Mouse (Mus musculus) erythroid progenitor cell, adult 5-6 weeks (primary cell): Measurements from ENCODE around the gene Sgtb. TPM values are rescaled to one million over a fixed set of nuclear protein-coding genes. Genes with fewer than 3 reads are reported as not detected.

Source experiments
- ATAC-seq: replicated peaks from 2 replicates; pipeline ENCODE4 v1.8.0; 2016; ENCODE audit warnings: moderate number of reproducible peaks, mild to moderate bottlenecking, moderate TSS enrichment, inconsistent platforms; ENCODE audit not compliant: poor library complexity, low FRiP score, severe bottlenecking
- total RNA-seq, 2 experiments: library from RNA; stranded (forward) in 1 of 2; stranded (reverse) in 1 of 2; fragments of 150-400 nt in 1 of 2; fragments of 186-747, 209-891 nt in 1 of 2; gene quantifications; 2 replicates each; pipeline versions ENCODE4 v1.2.3 to v1.2.4; 2015 to 2017; ENCODE audit warnings: low replicate concordance in 2 of 2

Gene Sgtb
- total RNA-seq, 2 experiments from 2014 or later = not detected

- no peak for ATAC-seq
Observed at GRCm38 (mm10) chr13:104108651-104109287, 772 bp upstream of the Sgtb start.

GRCm38 (mm10) chr13:104109816-104110521 is 428 bp downstream of the Sgtb start:
- ATAC-seq = no peak

- no peak for ATAC-seq
Observed at GRCm38 (mm10) chr13:104110526-104110925, 985 bp downstream of the Sgtb start.

GRCm38 (mm10) chr13:104112266-104112900 is 2.8 kb downstream of the Sgtb start:
- no peak for ATAC-seq

- ATAC-seq = no peak
Observed at GRCm38 (mm10) chr13:104113782-104114181, 4.2 kb downstream of the Sgtb start.

- ATAC-seq = no peak
Observed at GRCm38 (mm10) chr13:104114827-104115226, 5.3 kb downstream of the Sgtb start.

- no peak for ATAC-seq
Observed at GRCm38 (mm10) chr13:104122078-104122840, 12.7 kb downstream of the Sgtb start.

- no peak for ATAC-seq
Observed at GRCm38 (mm10) chr13:104123662-104124381, 14.3 kb downstream of the Sgtb start.

- ATAC-seq = no peak
Observed at GRCm38 (mm10) chr13:104132561-104132960, 23.0 kb downstream of the Sgtb start.

GRCm38 (mm10) chr13:104134510-104135085 is 25.1 kb downstream of the Sgtb start:
- no peak for ATAC-seq

- peak; percentile 93 for ATAC-seq
Observed at GRCm38 (mm10) chr13:104139369-104140209, 30.0 kb downstream of the Sgtb start.

GRCm38 (mm10) chr13:104144871-104145270 is 35.3 kb downstream of the Sgtb start:
- ATAC-seq = no peak

GRCm38 (mm10) chr13:104145646-104146045 is 36.1 kb downstream of the Sgtb start:
- no peak for ATAC-seq

GRCm38 (mm10) chr13:104154180-104154579 is 44.6 kb downstream of the Sgtb start:
- no peak for ATAC-seq

- no peak for ATAC-seq
Observed at GRCm38 (mm10) chr13:104155106-104155505, 45.6 kb downstream of the Sgtb start.

- no peak for ATAC-seq
Observed at GRCm38 (mm10) chr13:104155686-104156085, 46.1 kb downstream of the Sgtb start.

- no peak for ATAC-seq
Observed at GRCm38 (mm10) chr13:104171711-104172110, 62.2 kb downstream of the Sgtb start.

GRCm38 (mm10) chr13:104172498-104172897 is 63.0 kb downstream of the Sgtb start:
- ATAC-seq = no peak
